Mouse (Mus musculus) mouse embryonic stem cell (cell line): Measurements from ENCODE around the gene Atl1.

Experiments
- in situ Hi-C, 2 experiments: fragments of 300-500 bp; cut with MboI; formaldehyde crosslinking; loops; 1 replicate in 1 of 2; 3 replicates in 1 of 2; pipeline ENCODE4 v1.14.3; 2019 to 2020; ENCODE audit warnings: low sequenced_read_pairs in 2 of 2, low pct_unique_long_range_greater_than_20kb in 1 of 2, mixed read lengths in 1 of 2; ENCODE audit not compliant: unreplicated experiment in 1 of 2

Atl1 gene

GRCm38 (mm10) chr12:69879172-69879665, 13.2 kb upstream of the Atl1 start:
- in situ Hi-C loops, result no loop called here

GRCm38 (mm10) chr12:69879739-69880138, 12.7 kb upstream of the Atl1 start:
- in situ Hi-C loops, result no loop called here

GRCm38 (mm10) chr12:69881198-69881905, 11.1 kb upstream of the Atl1 start:
- in situ Hi-C loops, result no loop called here

- in situ Hi-C loops, result no loop called here
Observed at GRCm38 (mm10) chr12:69884053-69884452, 8.4 kb upstream of the Atl1 start.

GRCm38 (mm10) chr12:69885170-69885923, 7.1 kb upstream of the Atl1 start:
- in situ Hi-C loops, result no loop called here

- in situ Hi-C loops, result no loop called here
Observed at GRCm38 (mm10) chr12:69887776-69888175, 4.6 kb upstream of the Atl1 start.

- in situ Hi-C loops, result no loop called here
Observed at GRCm38 (mm10) chr12:69888345-69888744, 4.1 kb upstream of the Atl1 start.

GRCm38 (mm10) chr12:69890051-69890450, 2.4 kb upstream of the Atl1 start:
- in situ Hi-C loops, result loop anchor here in 1 of 2 experiments (10.0 kb wide), 1 partner anchor 135 kb away; no protein-coding TSS in a partner anchor

GRCm38 (mm10) chr12:69890476-69890875, 1.9 kb upstream of the Atl1 start:
- in situ Hi-C loops, result loop anchor here in 1 of 2 experiments (10.0 kb wide), 1 partner anchor 136 kb away; no protein-coding TSS in a partner anchor

GRCm38 (mm10) chr12:69891721-69892120, 693 bp upstream of the Atl1 start:
- in situ Hi-C loops, result loop anchor here in 1 of 2 experiments (10.0 kb wide), 1 partner anchor 137 kb away; no protein-coding TSS in a partner anchor

- in situ Hi-C loops, result loop anchor here in 1 of 2 experiments (10.0 kb wide), 1 partner anchor 139 kb away; no protein-coding TSS in a partner anchor
Observed at GRCm38 (mm10) chr12:69893927-69894326, 1.5 kb downstream of the Atl1 start.

GRCm38 (mm10) chr12:69895046-69895445, 2.6 kb downstream of the Atl1 start:
- in situ Hi-C loops, result loop anchor here in 1 of 2 experiments (10.0 kb wide), 1 partner anchor 140 kb away; no protein-coding TSS in a partner anchor

- in situ Hi-C loops, result loop anchor here in 1 of 2 experiments (10.0 kb wide), 1 partner anchor 143 kb away; no protein-coding TSS in a partner anchor
Observed at GRCm38 (mm10) chr12:69898119-69898518, 5.7 kb downstream of the Atl1 start.

GRCm38 (mm10) chr12:69904991-69905390, 12.6 kb downstream of the Atl1 start:
- in situ Hi-C loops, result no loop called here

- in situ Hi-C loops, result no loop called here
Observed at GRCm38 (mm10) chr12:69907667-69908510, 15.5 kb downstream of the Atl1 start.

GRCm38 (mm10) chr12:69908511-69908900, 16.1 kb downstream of the Atl1 start:
- in situ Hi-C loops, result no loop called here

- in situ Hi-C loops, result no loop called here
Observed at GRCm38 (mm10) chr12:69911906-69912305, 19.5 kb downstream of the Atl1 start.

- in situ Hi-C loops, result no loop called here
Observed at GRCm38 (mm10) chr12:69912737-69913136, 20.3 kb downstream of the Atl1 start.
